Comparison of ENCODE assay signal across 24 mouse cellular contexts in genomic region chr10:108776735-108777134, GRCm38 (mm10).
A peak's percentile ranks its signal among the peaks of the same experiment; 100 is the strongest.
DNase-seq lines count a peak whose midpoint lies in the region; ATAC-seq and TF ChIP-seq lines count a peak whose summit lies in the region.
"Had no signal": no experiment of that assay in that cellular context is flagged by ENCODE, and none has a peak within 500 bp of the region (broad histone marks: within the 10 kb centered on the region; RNA-seq: fewer than 3 reads in every experiment).

No protein-coding gene starts in this region.

- no peak overlapping the region for H3K9ac ChIP-seq in forebrain, embryonic 14.5 days (ENCODE audit: low read length)
- H3K9ac ChIP-seq in forebrain, embryonic 13.5 days, result no peak overlapping the region
- no peak overlapping the region for H3K9ac ChIP-seq in midbrain, embryonic 14.5 days (replicated peaks; ENCODE audit: low read length)
- H3K9ac ChIP-seq in midbrain, postnatal 0 days (replicated peaks; ENCODE audit: low read length, poor library complexity, severe bottlenecking), result no peak overlapping the region
- H3K9ac ChIP-seq: forebrain, embryonic 15.5 days; limb, embryonic 13.5 days; liver, embryonic 13.5 days; lung, embryonic 14.5 days had no signal

- H3K36me3 ChIP-seq in forebrain, embryonic 14.5 days (ENCODE audit: control insufficient read depth, insufficient read depth, low read length), result no peaks in the 10 kb centered on the region
- no peaks in the 10 kb centered on the region for H3K36me3 ChIP-seq in forebrain, embryonic 13.5 days (ENCODE audit: poor library complexity, severe bottlenecking)
- H3K36me3 ChIP-seq in midbrain, embryonic 14.5 days (ENCODE audit: control insufficient read depth, insufficient read depth, low read length), result no peaks in the 10 kb centered on the region
- H3K36me3 ChIP-seq in midbrain, postnatal 0 days (ENCODE audit: insufficient read depth, low read length), result no peaks in the 10 kb centered on the region
- H3K36me3 ChIP-seq: embryonic facial prominence, embryonic 10.5 days; forebrain, embryonic 15.5 days; heart, embryonic 10.5 days; limb, embryonic 13.5 days; liver, embryonic 13.5 days had no signal

- no peak for TF ChIP-seq CTCF in midbrain, postnatal 0 days (IDR thresholded peaks at IDR 0.05)

- no peaks in the 10 kb centered on the region for H3K27me3 ChIP-seq in forebrain, embryonic 14.5 days (replicated peaks; ENCODE audit: control insufficient read depth, insufficient read depth, low read length)
- H3K27me3 ChIP-seq in forebrain, embryonic 13.5 days, result no peaks in the 10 kb centered on the region
- H3K27me3 ChIP-seq in midbrain, embryonic 14.5 days (ENCODE audit: control insufficient read depth, insufficient read depth, low read length), result no peaks in the 10 kb centered on the region
- H3K27me3 ChIP-seq in midbrain, postnatal 0 days (ENCODE audit: insufficient read depth, low read length), result no peaks in the 10 kb centered on the region
- H3K27me3 ChIP-seq: CH12.LX; forebrain, embryonic 15.5 days; limb, embryonic 13.5 days; liver, embryonic 13.5 days had no signal

- H3K4me3 ChIP-seq in forebrain, embryonic 14.5 days (ENCODE audit: low read depth, low read length), result no peak overlapping the region
- H3K4me3 ChIP-seq in forebrain, embryonic 13.5 days, result no peak overlapping the region
- no peak overlapping the region for H3K4me3 ChIP-seq in midbrain, embryonic 14.5 days (replicated peaks; ENCODE audit: low read depth, low read length)
- H3K4me3 ChIP-seq in midbrain, postnatal 0 days (ENCODE audit: low read depth, low read length), result no peak overlapping the region
- H3K4me3 ChIP-seq: embryonic facial prominence, embryonic 10.5 days; forebrain, embryonic 15.5 days; heart, embryonic 10.5 days; limb, embryonic 13.5 days; liver, embryonic 13.5 days had no signal

- no peak overlapping the region for H3K4me2 ChIP-seq in forebrain, embryonic 14.5 days (ENCODE audit: low read length)
- H3K4me2 ChIP-seq in forebrain, embryonic 13.5 days, result no peak overlapping the region
- H3K4me2 ChIP-seq in midbrain, embryonic 14.5 days (ENCODE audit: low read length), result no peak overlapping the region
- no peak overlapping the region for H3K4me2 ChIP-seq in midbrain, postnatal 0 days (ENCODE audit: low read depth, low read length, poor library complexity, severe bottlenecking)
- H3K4me2 ChIP-seq: forebrain, embryonic 15.5 days; limb, embryonic 13.5 days; liver, embryonic 13.5 days; lung, embryonic 14.5 days had no signal

- ATAC-seq in forebrain, embryonic 14.5 days, result no peak
- ATAC-seq in forebrain, embryonic 13.5 days, result no peak
- ATAC-seq in midbrain, embryonic 14.5 days (ENCODE audit: low FRiP score, low TSS enrichment), result no peak
- no peak for ATAC-seq in midbrain, postnatal 0 days (ENCODE audit: low FRiP score)
- ATAC-seq: forebrain, embryonic 15.5 days; inflammation-experienced regulatory T-cells, adult 6 months had no signal

- no peaks in the 10 kb centered on the region for H3K4me1 ChIP-seq in forebrain, embryonic 14.5 days (ENCODE audit: control insufficient read depth, insufficient read depth, low read length)
- H3K4me1 ChIP-seq in forebrain, embryonic 13.5 days, result peaks cover 6% of the 10 kb centered on the region
- 0 out of 2 replicates have a peak, but pooled peaks cover 5% of the 10 kb centered on the region for H3K4me1 ChIP-seq in midbrain, embryonic 14.5 days (ENCODE audit: control insufficient read depth, insufficient read depth, low read length)
- no peaks in the 10 kb centered on the region for H3K4me1 ChIP-seq in midbrain, postnatal 0 days (ENCODE audit: insufficient read depth, low read length)
- H3K4me1 ChIP-seq: embryonic facial prominence, embryonic 10.5 days; heart, embryonic 10.5 days; limb, embryonic 13.5 days; liver, embryonic 13.5 days had no signal

- 30% methylated on average over 8 of the region's 8 CpGs for WGBS in forebrain, embryonic 14.5 days
- 30% methylated on average over 8 of the region's 8 CpGs for WGBS in forebrain, embryonic 13.5 days
- 27% methylated on average over 8 of the region's 8 CpGs for WGBS in midbrain, embryonic 14.5 days
- WGBS in midbrain, postnatal 0 days, result 37% methylated on average over 8 of the region's 8 CpGs

- H3K27ac ChIP-seq in forebrain, embryonic 14.5 days (ENCODE audit: low read depth, low read length), result no peak overlapping the region
- no peak overlapping the region for H3K27ac ChIP-seq in forebrain, embryonic 13.5 days
- 0 out of 2 replicates have a peak overlapping the region, but pooled peaks have one; percentile 32 for H3K27ac ChIP-seq in midbrain, embryonic 14.5 days (replicated peaks; ENCODE audit: low read depth, low read length)
- no peak overlapping the region for H3K27ac ChIP-seq in midbrain, postnatal 0 days (ENCODE audit: low read depth, low read length)
- H3K27ac ChIP-seq: embryonic facial prominence, embryonic 10.5 days; forebrain, embryonic 15.5 days; heart, embryonic 10.5 days; limb, embryonic 13.5 days; liver, embryonic 13.5 days had no signal

- H3K9me3 ChIP-seq in forebrain, embryonic 14.5 days (replicated peaks; ENCODE audit: control insufficient read depth, low read length), result no peaks in the 10 kb centered on the region
- H3K9me3 ChIP-seq in forebrain, embryonic 13.5 days (replicated peaks), result no peaks in the 10 kb centered on the region
- H3K9me3 ChIP-seq in midbrain, embryonic 14.5 days (ENCODE audit: control insufficient read depth, low read length), result no peaks in the 10 kb centered on the region
- no peaks in the 10 kb centered on the region for H3K9me3 ChIP-seq in midbrain, postnatal 0 days (ENCODE audit: low read length)
- H3K9me3 ChIP-seq: embryonic facial prominence, embryonic 10.5 days; forebrain, embryonic 15.5 days; heart, embryonic 10.5 days; limb, embryonic 13.5 days; liver, embryonic 13.5 days had no signal

- peak; percentile 20 for DNase-seq in forebrain, embryonic 14.5 days (ENCODE audit: low spot score)
- peak; percentile 46 for DNase-seq in midbrain, embryonic 14.5 days
- no peak for DNase-seq in midbrain, postnatal 0 days (ENCODE audit: low spot score)
- peak; percentile 12 for DNase-seq in mesoderm, embryonic 11.5 days (ENCODE audit: low read depth, low spot score)
- no peak for DNase-seq in gastrocnemius, postnatal 4 days (ENCODE audit: low spot score in 2 of 2)
- DNase-seq in heart, adult 18-20 months, result no peak
- DNase-seq: adrenal gland, postnatal 14 days; cerebellum, adult 11-12 months; cerebellum, postnatal 14 days; gastrocnemius, postnatal 25 days; kidney, adult 2 months; kidney, postnatal 36 days; liver, embryonic 13.5 days; lung, embryonic 14.5 days; lung, postnatal 36 days; spleen, adult 18-20 months; thymus, adult 18-20 months had no signal

Comparison
In these comparisons a context has a peak if more than half of its experiments do, and no peak if none do; other contexts are left out.
1. DNase-seq: peak in forebrain, embryonic 14.5 days (single experiment), midbrain, embryonic 14.5 days (single experiment) and mesoderm, embryonic 11.5 days (single experiment); none in midbrain, postnatal 0 days (single experiment), gastrocnemius, postnatal 4 days (0 of 2) and heart, adult 18-20 months (0 of 2).